ENCODE assay signal across 27 mouse cellular contexts in genomic region chr3:82129258-82129657, GRCm38 (mm10). TPM values are rescaled to one million over a fixed set of nuclear protein-coding genes. Genes with fewer than 3 reads are reported as not detected.
A peak's percentile ranks its signal among the peaks of the same experiment; 100 is the strongest.
DNase-seq lines count a peak whose midpoint lies in the region; ATAC-seq and TF ChIP-seq lines count a peak whose summit lies in the region.
"Had no signal": no experiment of that assay in that cellular context is flagged by ENCODE, and none has a peak within 500 bp of the region (broad histone marks: within the 10 kb centered on the region; RNA-seq: fewer than 3 reads in every experiment).

No protein-coding gene starts in this region.

- DNase-seq in heart, embryonic 10.5 days (ENCODE audit: low spot score): no peak
- DNase-seq in heart, adult 9 months (ENCODE audit: low spot score in 2 of 2): no peak
- DNase-seq in kidney, postnatal 14 days: no peak
- DNase-seq in liver, postnatal 0 days: no peak
- no peak for DNase-seq in liver, embryonic 11.5 days (ENCODE audit: low spot score)
- DNase-seq in stomach, postnatal 0 days (ENCODE audit: low spot score): no peak
- DNase-seq: adrenal gland, adult 2 months; adrenal gland, postnatal 10 days; adrenal gland, postnatal 25 days; B cell, adult 2 months; cerebellum, adult 11 months; cerebellum, adult 18-20 months; cerebellum, adult 8-10 months; cerebellum, adult 9-11 months; cerebellum, postnatal 14 days; cerebellum, postnatal 36 days had no signal

- no peak overlapping the region for H3K4me3 ChIP-seq in heart, embryonic 10.5 days
- no peak overlapping the region for H3K4me3 ChIP-seq in kidney, embryonic 16.5 days (ENCODE audit: low read length)
- no peak overlapping the region for H3K4me3 ChIP-seq in liver, postnatal 0 days (ENCODE audit: low read depth, low read length)
- H3K4me3 ChIP-seq in liver, embryonic 11.5 days (ENCODE audit: low read depth, low read length): no peak overlapping the region
- H3K4me3 ChIP-seq in stomach, embryonic 14.5 days (ENCODE audit: low read depth, low read length): no peak overlapping the region
- no peak overlapping the region for H3K4me3 ChIP-seq in stomach, postnatal 0 days (ENCODE audit: low read depth, low read length)
- H3K4me3 ChIP-seq: embryonic facial prominence, embryonic 10.5 days; embryonic facial prominence, embryonic 12.5 days; forebrain, embryonic 13.5 days; forebrain, embryonic 15.5 days had no signal

- no peak overlapping the region for H3K4me2 ChIP-seq in kidney, embryonic 16.5 days (replicated peaks; ENCODE audit: low read depth, low read length)
- no peak overlapping the region for H3K4me2 ChIP-seq in liver, postnatal 0 days (ENCODE audit: low read depth, low read length)
- H3K4me2 ChIP-seq in liver, embryonic 11.5 days: no peak overlapping the region
- H3K4me2 ChIP-seq in stomach, embryonic 14.5 days (replicated peaks; ENCODE audit: low read depth, low read length): no peak overlapping the region
- H3K4me2 ChIP-seq in stomach, postnatal 0 days (replicated peaks; ENCODE audit: low read depth): no peak overlapping the region
- H3K4me2 ChIP-seq: embryonic facial prominence, embryonic 12.5 days; forebrain, embryonic 13.5 days; forebrain, embryonic 15.5 days had no signal

- 21% methylated on average over 1 of the region's 1 CpGs for WGBS in heart, embryonic 10.5 days
- WGBS in kidney, embryonic 16.5 days: 42% methylated on average over 1 of the region's 1 CpGs
- 48% methylated on average over 1 of the region's 1 CpGs for WGBS in liver, postnatal 0 days (ENCODE audit: insufficient replicate concordance)
- 24% methylated on average over 1 of the region's 1 CpGs for WGBS in liver, embryonic 11.5 days
- WGBS in stomach, embryonic 14.5 days: 62% methylated on average over 1 of the region's 1 CpGs
- WGBS in stomach, postnatal 0 days: 85% methylated on average over 1 of the region's 1 CpGs

- peak; percentile 18; the same call in 1 of the 2 replicates for TF ChIP-seq EP300 in liver, postnatal 0 days (IDR thresholded peaks at IDR 0.05; ENCODE audit: low read depth)
- TF ChIP-seq EP300 in stomach, postnatal 0 days (optimal IDR thresholded peaks at IDR 0.05): no peak

- no peak for ATAC-seq in kidney, embryonic 16.5 days (ENCODE audit: low FRiP score, low TSS enrichment)
- ATAC-seq in liver, postnatal 0 days: no peak
- no peak for ATAC-seq in liver, embryonic 11.5 days (replicated peaks; ENCODE audit: low FRiP score)
- no peak for ATAC-seq in stomach, embryonic 14.5 days (ENCODE audit: insufficient number of reproducible peaks, insufficient read depth, low FRiP score, low read depth)
- no peak for ATAC-seq in stomach, postnatal 0 days (ENCODE audit: low FRiP score, low TSS enrichment)
- ATAC-seq: activated CD4-positive, CD25-positive, alpha-beta regulatory T cell, adult 4 months; CD4-positive, CD25-positive, alpha-beta regulatory T cell, adult 4 months; forebrain, embryonic 13.5 days; forebrain, embryonic 15.5 days; Patski had no signal

- 0 out of 2 replicates have a peak overlapping the region, but pooled peaks have one; percentile 11 for H3K27ac ChIP-seq in heart, embryonic 10.5 days
- H3K27ac ChIP-seq in kidney, embryonic 16.5 days (ENCODE audit: low read length): peak overlapping the region; percentile 15; the same call in 1 of the 2 replicates
- no peak overlapping the region for H3K27ac ChIP-seq in liver, postnatal 0 days (ENCODE audit: low read depth)
- H3K27ac ChIP-seq in liver, embryonic 11.5 days (ENCODE audit: low read depth, low read length): no peak overlapping the region
- H3K27ac ChIP-seq in stomach, embryonic 14.5 days (ENCODE audit: low read length): peak overlapping the region; percentile 44; the same call in 1 of the 2 replicates
- no peak overlapping the region for H3K27ac ChIP-seq in stomach, postnatal 0 days (replicated peaks)
- H3K27ac ChIP-seq: embryonic facial prominence, embryonic 10.5 days; embryonic facial prominence, embryonic 12.5 days; forebrain, embryonic 13.5 days; forebrain, embryonic 15.5 days had no signal

- no peaks in the 10 kb centered on the region for H3K27me3 ChIP-seq in heart, embryonic 10.5 days (ENCODE audit: insufficient read depth, poor library complexity, severe bottlenecking)
- H3K27me3 ChIP-seq in kidney, embryonic 16.5 days (ENCODE audit: insufficient read depth, low read length): no peaks in the 10 kb centered on the region
- H3K27me3 ChIP-seq in liver, postnatal 0 days (ENCODE audit: insufficient read depth, low read length): no peaks in the 10 kb centered on the region
- H3K27me3 ChIP-seq in liver, embryonic 11.5 days (replicated peaks; ENCODE audit: control insufficient read depth, insufficient read depth, low read length): no peaks in the 10 kb centered on the region
- no peaks in the 10 kb centered on the region for H3K27me3 ChIP-seq in stomach, embryonic 14.5 days (ENCODE audit: control insufficient read depth, insufficient read depth, low read length)
- H3K27me3 ChIP-seq in stomach, postnatal 0 days (ENCODE audit: control insufficient read depth, insufficient read depth, low read length): no peaks in the 10 kb centered on the region
- H3K27me3 ChIP-seq: CH12.LX; embryonic facial prominence, embryonic 12.5 days; forebrain, embryonic 13.5 days; forebrain, embryonic 15.5 days had no signal

- H3K36me3 ChIP-seq in heart, embryonic 10.5 days: no peaks in the 10 kb centered on the region
- H3K36me3 ChIP-seq in kidney, embryonic 16.5 days (ENCODE audit: insufficient read depth, low read length): no peaks in the 10 kb centered on the region
- no peaks in the 10 kb centered on the region for H3K36me3 ChIP-seq in liver, postnatal 0 days (replicated peaks; ENCODE audit: insufficient read depth, low read length)
- no peaks in the 10 kb centered on the region for H3K36me3 ChIP-seq in liver, embryonic 11.5 days (ENCODE audit: control insufficient read depth, insufficient read depth, low read length)
- H3K36me3 ChIP-seq in stomach, embryonic 14.5 days (ENCODE audit: control insufficient read depth, insufficient read depth, low read length): no peaks in the 10 kb centered on the region
- no peaks in the 10 kb centered on the region for H3K36me3 ChIP-seq in stomach, postnatal 0 days (ENCODE audit: control insufficient read depth, insufficient read depth, low read length)
- H3K36me3 ChIP-seq: embryonic facial prominence, embryonic 10.5 days; embryonic facial prominence, embryonic 12.5 days; forebrain, embryonic 15.5 days; G1E had no signal

- H3K4me1 ChIP-seq in heart, embryonic 10.5 days: peaks cover 20% of the 10 kb centered on the region; the same call in 1 of the 2 replicates
- H3K4me1 ChIP-seq in kidney, embryonic 16.5 days (ENCODE audit: insufficient read depth, low read length): 0 out of 2 replicates have a peak, but pooled peaks cover 2% of the 10 kb centered on the region
- no peaks in the 10 kb centered on the region for H3K4me1 ChIP-seq in liver, postnatal 0 days (ENCODE audit: insufficient read depth)
- H3K4me1 ChIP-seq in liver, embryonic 11.5 days (replicated peaks; ENCODE audit: control insufficient read depth, insufficient read depth, low read length): no peaks in the 10 kb centered on the region; the same call in 1 of the 2 replicates
- H3K4me1 ChIP-seq in stomach, embryonic 14.5 days (ENCODE audit: control insufficient read depth, insufficient read depth, low read length): peaks cover 3% of the 10 kb centered on the region; the same call in 1 of the 2 replicates
- H3K4me1 ChIP-seq in stomach, postnatal 0 days (replicated peaks; ENCODE audit: control insufficient read depth, insufficient read depth): peaks cover 2% of the 10 kb centered on the region; the same call in 1 of the 2 replicates
- H3K4me1 ChIP-seq: embryonic facial prominence, embryonic 10.5 days; forebrain, embryonic 13.5 days had no signal

- TF ChIP-seq CTCF in liver, postnatal 0 days (IDR thresholded peaks at IDR 0.05; ENCODE audit: low read depth): no peak
- TF ChIP-seq CTCF in stomach, postnatal 0 days (IDR thresholded peaks at IDR 0.05; ENCODE audit: low read depth): no peak

- H3K9me3 ChIP-seq in heart, embryonic 10.5 days: no peaks in the 10 kb centered on the region
- H3K9me3 ChIP-seq in kidney, embryonic 16.5 days (ENCODE audit: low read length): no peaks in the 10 kb centered on the region
- no peaks in the 10 kb centered on the region for H3K9me3 ChIP-seq in liver, postnatal 0 days (ENCODE audit: low read length)
- H3K9me3 ChIP-seq in liver, embryonic 11.5 days (ENCODE audit: control insufficient read depth, low read length): no peaks in the 10 kb centered on the region
- no peaks in the 10 kb centered on the region for H3K9me3 ChIP-seq in stomach, embryonic 14.5 days (ENCODE audit: control insufficient read depth, low read depth, low read length)
- H3K9me3 ChIP-seq in stomach, postnatal 0 days (ENCODE audit: control insufficient read depth, low read length): no peaks in the 10 kb centered on the region
- H3K9me3 ChIP-seq: embryonic facial prominence, embryonic 10.5 days; embryonic facial prominence, embryonic 12.5 days; forebrain, embryonic 13.5 days; forebrain, embryonic 15.5 days; G1E had no signal

- H3K9ac ChIP-seq in kidney, embryonic 16.5 days (replicated peaks; ENCODE audit: low read length): no peak overlapping the region
- no peak overlapping the region for H3K9ac ChIP-seq in liver, postnatal 0 days (replicated peaks)
- H3K9ac ChIP-seq in liver, embryonic 11.5 days (ENCODE audit: low read depth, low read length): no peak overlapping the region
- H3K9ac ChIP-seq in stomach, embryonic 14.5 days (replicated peaks; ENCODE audit: low read depth, low read length): no peak overlapping the region
- H3K9ac ChIP-seq in stomach, postnatal 0 days (ENCODE audit: low read length): no peak overlapping the region
- H3K9ac ChIP-seq: embryonic facial prominence, embryonic 12.5 days; forebrain, embryonic 13.5 days; forebrain, embryonic 15.5 days had no signal

RNA-seq across cellular contexts. Expression of gene Gucy1a1, which starts 16.3 kb away (rescaled TPM):
- 33.5 and 39.3 TPM in 2 replicates for polyA plus RNA-seq in heart, embryonic 10.5 days (2016; fragmentation: Nextera tagmentation; extraction: Ambion mirVana)
- 77.9 and 78.6 TPM in 2 replicates for polyA plus RNA-seq in kidney, embryonic 16.5 days (2015; fragmentation: Nextera tagmentation; extraction: Ambion mirVana)
- 6.4 and 8.2 TPM in 2 replicates for polyA plus RNA-seq in liver, postnatal 0 days (2015; fragmentation: Nextera tagmentation; extraction: Ambion mirVana)
- 18.4 and 18.8 TPM in 2 replicates for polyA plus RNA-seq in liver, embryonic 11.5 days (2014; fragmentation: Nextera tagmentation; extraction: Ambion mirVana)
- 80.3 and 84.0 TPM in 2 replicates for polyA plus RNA-seq in stomach, embryonic 14.5 days (2014; fragmentation: Nextera tagmentation; extraction: Ambion mirVana)
- polyA plus RNA-seq in stomach, postnatal 0 days (2015; fragmentation: Nextera tagmentation; extraction: Ambion mirVana): 16.3 and 17.3 TPM in 2 replicates
- polyA plus RNA-seq: G1E, Patski had no signal

RNA-seq across cellular contexts. Expression of gene Gucy1b1, which starts 54.8 kb away (rescaled TPM):
- polyA plus RNA-seq in heart, embryonic 10.5 days (2016; fragmentation: Nextera tagmentation; extraction: Ambion mirVana): 32.6 and 42.7 TPM in 2 replicates
- 38.0 and 39.8 TPM in 2 replicates for polyA plus RNA-seq in kidney, embryonic 16.5 days (2015; fragmentation: Nextera tagmentation; extraction: Ambion mirVana)
- 6.9 and 7.7 TPM in 2 replicates for polyA plus RNA-seq in liver, postnatal 0 days (2015; fragmentation: Nextera tagmentation; extraction: Ambion mirVana)
- 18.2 and 23.5 TPM in 2 replicates for polyA plus RNA-seq in liver, embryonic 11.5 days (2014; fragmentation: Nextera tagmentation; extraction: Ambion mirVana)
- 64.6 and 69.3 TPM in 2 replicates for polyA plus RNA-seq in stomach, embryonic 14.5 days (2014; fragmentation: Nextera tagmentation; extraction: Ambion mirVana)
- polyA plus RNA-seq in stomach, postnatal 0 days (2015; fragmentation: Nextera tagmentation; extraction: Ambion mirVana): 18.7 and 20.0 TPM in 2 replicates
- polyA plus RNA-seq: G1E, Patski had no signal

Comparison
In these comparisons a context has a peak if more than half of its experiments do, and no peak if none do; other contexts are left out.
1. H3K27ac ChIP-seq: peak in heart, embryonic 10.5 days (single experiment), kidney, embryonic 16.5 days (single experiment) and stomach, embryonic 14.5 days (single experiment); none in liver, postnatal 0 days (single experiment), liver, embryonic 11.5 days (single experiment) and stomach, postnatal 0 days (single experiment).